Mouse (Mus musculus) brown adipose tissue, adult 24 weeks (tissue): ENCODE measurements around the gene Scgb1c1. TPM values are rescaled to one million over a fixed set of nuclear protein-coding genes. Genes with fewer than 3 reads are reported as not detected.
A peak's percentile ranks its signal among the peaks of the same experiment; 100 is the strongest.

Source experiments
- H3K27ac ChIP-seq: fragments of 200-500 bp; replicated peaks from 2 replicates; pipeline ENCODE4 v1.5.1; 2012; ENCODE audit warnings: low read depth, mild to moderate bottlenecking, low read length
- H3K4me1 ChIP-seq: fragments of 200-500 bp; 2 replicates; pipeline ENCODE4 v1.6.1; 2012; ENCODE audit warnings: low read length, mixed read lengths; ENCODE audit not compliant: control insufficient read depth, insufficient read depth, insufficient read length
- H3K4me3 ChIP-seq: fragments of 200-500 bp; 2 replicates; pipeline ENCODE4 v1.5.1; 2012; ENCODE audit warnings: low read depth, mild to moderate bottlenecking, low read length, moderate library complexity; ENCODE audit not compliant: insufficient read depth
- polyA plus RNA-seq: library from polyadenylated mRNA; stranded (reverse); fragments of >200 nt; gene quantifications from 2 replicates; pipeline ENCODE4 v1.2.4, GENCODE M21; 2012; ENCODE audit not compliant: missing spikeins, insufficient read depth, insufficient read length

Scgb1c1 gene
- not detected in 2 replicates for polyA plus RNA-seq

- Histone ChIP-seq H3K4me1 (no peaks in the 10 kb centered on the region), H3K4me3 (no peak within 1 kb of the TSS), H3K27ac (no peak within 1 kb of the TSS)
These were observed at the start of gene Scgb1c1 for GRCm38 (mm10) chr7:140844905-140845665. Scgb1c1 (plus strand) TSS chr7:140845547.

GRCm38 (mm10) chr7:140797619-140798018 is 47.7 kb upstream of the Scgb1c1 start:
- no peaks in the 10 kb centered on the region for H3K4me1 ChIP-seq
- no peak overlapping the region for H3K27ac ChIP-seq
- no peak overlapping the region for H3K4me3 ChIP-seq

GRCm38 (mm10) chr7:140798212-140798611 is 47.1 kb upstream of the Scgb1c1 start:
- H3K4me1 ChIP-seq: no peaks in the 10 kb centered on the region
- H3K27ac ChIP-seq: no peak overlapping the region

GRCm38 (mm10) chr7:140802629-140803028 is 42.7 kb upstream of the Scgb1c1 start:
- H3K4me1 ChIP-seq: no peaks in the 10 kb centered on the region
- H3K27ac ChIP-seq: no peak overlapping the region
- H3K4me3 ChIP-seq: no peak overlapping the region

More at GRCm38 (mm10) chr7:140798212-140798611, 47.1 kb upstream of the Scgb1c1 start:
- H3K4me3 ChIP-seq: no peak overlapping the region

- Histone ChIP-seq H3K4me3 (no peak overlapping the region), H3K27ac (no peak overlapping the region), H3K4me1 (no peaks in the 10 kb centered on the region)
These were observed 39.6 kb upstream of the Scgb1c1 start for GRCm38 (mm10) chr7:140805704-140806103.

GRCm38 (mm10) chr7:140810496-140810895 is 34.9 kb upstream of the Scgb1c1 start:
- no peak overlapping the region for H3K4me3 ChIP-seq
- H3K27ac ChIP-seq: no peak overlapping the region
- H3K4me1 ChIP-seq: no peaks in the 10 kb centered on the region

- H3K27ac ChIP-seq: no peak overlapping the region
- H3K4me1 ChIP-seq: no peaks in the 10 kb centered on the region
These were observed 33.6 kb upstream of the Scgb1c1 start for GRCm38 (mm10) chr7:140811714-140812113.

GRCm38 (mm10) chr7:140812850-140813249 is 32.5 kb upstream of the Scgb1c1 start:
- Histone ChIP-seq H3K4me3 (no peak overlapping the region), H3K27ac (no peak overlapping the region), H3K4me1 (no peaks in the 10 kb centered on the region)

More at GRCm38 (mm10) chr7:140811714-140812113, 33.6 kb upstream of the Scgb1c1 start:
- H3K4me3 ChIP-seq: no peak overlapping the region

- H3K4me3 ChIP-seq: no peak overlapping the region
- H3K27ac ChIP-seq: no peak overlapping the region
- H3K4me1 ChIP-seq: 0 out of 2 replicates have a peak, but pooled peaks cover 2% of the 10 kb centered on the region
These were observed 25.2 kb upstream of the Scgb1c1 start for GRCm38 (mm10) chr7:140820173-140820572.

GRCm38 (mm10) chr7:140821305-140821652 is 24.1 kb upstream of the Scgb1c1 start:
- H3K27ac ChIP-seq: no peak overlapping the region
- 0 out of 2 replicates have a peak, but pooled peaks cover 2% of the 10 kb centered on the region for H3K4me1 ChIP-seq
- no peak overlapping the region; the same call in 1 of the 2 replicates for H3K4me3 ChIP-seq

GRCm38 (mm10) chr7:140821653-140822329 is 23.6 kb upstream of the Scgb1c1 start, which contains the start of gene Zfp941:
Zfp941 (minus strand) TSS chr7:140822178.
- peak within 1 kb of the TSS; percentile 31 for H3K4me3 ChIP-seq
- 0 out of 2 replicates have a peak, but pooled peaks cover 2% of the 10 kb centered on the region for H3K4me1 ChIP-seq
- no peak within 1 kb of the TSS for H3K27ac ChIP-seq

- Histone ChIP-seq H3K4me3 (no peak overlapping the region), H3K4me1 (0 out of 2 replicates have a peak, but pooled peaks cover 2% of the 10 kb centered on the region), H3K27ac (no peak overlapping the region)
These were observed 22.6 kb upstream of the Scgb1c1 start for GRCm38 (mm10) chr7:140822731-140823130.

- Histone ChIP-seq H3K4me1 (no peaks in the 10 kb centered on the region), H3K27ac (no peak overlapping the region), H3K4me3 (no peak overlapping the region)
These were observed 17.0 kb upstream of the Scgb1c1 start for GRCm38 (mm10) chr7:140828171-140828881.

- H3K27ac ChIP-seq: no peak overlapping the region
- no peak overlapping the region for H3K4me3 ChIP-seq
- no peaks in the 10 kb centered on the region for H3K4me1 ChIP-seq
These were observed 13.9 kb upstream of the Scgb1c1 start for GRCm38 (mm10) chr7:140831447-140831846.

- Histone ChIP-seq H3K4me1 (no peaks in the 10 kb centered on the region), H3K27ac (no peak overlapping the region), H3K4me3 (no peak overlapping the region)
These were observed 12.0 kb upstream of the Scgb1c1 start for GRCm38 (mm10) chr7:140833341-140833740.
